In the genomic region with DNA sequence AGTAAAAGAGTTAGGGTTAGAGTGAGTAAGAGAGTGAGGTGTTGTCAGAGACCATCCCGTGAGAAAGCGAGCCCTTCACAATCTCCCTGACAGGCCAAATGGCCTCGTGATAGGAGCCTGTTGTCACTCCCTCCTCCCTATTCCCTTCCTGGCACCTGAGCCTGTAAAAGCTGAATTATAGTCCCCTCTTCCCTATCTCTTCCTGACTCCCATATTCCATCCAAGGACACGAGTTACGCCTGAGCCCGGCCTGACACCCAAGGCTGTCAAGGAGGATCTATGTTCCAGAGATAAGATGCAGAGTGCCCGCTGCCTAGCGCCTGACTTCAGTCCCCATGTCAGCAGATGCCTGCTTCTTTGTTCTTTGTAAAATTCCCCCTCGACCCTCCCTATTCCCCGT, we compare ENCODE assay signal across 15 mouse cellular contexts. TPM values are rescaled to one million over a fixed set of nuclear protein-coding genes. Genes with fewer than 3 reads are reported as not detected.
"Had no signal": no experiment of that assay in that cellular context is flagged by ENCODE, and none has a peak within 500 bp of the region (broad histone marks: within the 10 kb centered on the region; RNA-seq: fewer than 3 reads in every experiment).

No protein-coding gene starts in this region.

RNA-seq across cellular contexts. Expression of a gene that starts 0.7 kb away (rescaled TPM):
- polyA plus RNA-seq: limb, embryonic 10.5 days; midbrain, embryonic 10.5 days; midbrain, embryonic 13.5 days; midbrain, embryonic 16.5 days; neural tube, embryonic 11.5 days; neural tube, embryonic 14.5 days had no signal

RNA-seq across cellular contexts. Expression of a gene that starts 1.3 kb away (rescaled TPM):
- polyA plus RNA-seq: kidney, embryonic 14.5 days; kidney, postnatal 0 days; limb, embryonic 10.5 days; limb, embryonic 13.5 days; midbrain, embryonic 10.5 days; midbrain, embryonic 13.5 days; midbrain, embryonic 16.5 days; neural tube, embryonic 11.5 days; neural tube, embryonic 14.5 days; stomach, embryonic 15.5 days had no signal

RNA-seq across cellular contexts. Expression of a gene that starts 14.1 kb away (rescaled TPM):
- polyA plus RNA-seq: neural tube, embryonic 14.5 days had no signal

RNA-seq across cellular contexts. Expression of a gene that starts 14.6 kb away (rescaled TPM):
- total RNA-seq: layer of hippocampus, adult 2 months; layer of hippocampus, postnatal 25 days; left cerebral cortex, adult 18-20 months; left cerebral cortex, postnatal 25 days had no signal
- polyA plus RNA-seq: kidney, embryonic 14.5 days; limb, embryonic 10.5 days; limb, embryonic 13.5 days; liver, embryonic 12.5 days; midbrain, embryonic 10.5 days; midbrain, embryonic 13.5 days; midbrain, embryonic 16.5 days; neural tube, embryonic 11.5 days; neural tube, embryonic 14.5 days; stomach, embryonic 15.5 days had no signal
